Mouse (Mus musculus): ENCODE data around the gene Dnah1.

- TF ChIP-seq POLR2A (IDR thresholded peaks at IDR 0.05; ENCODE audit: insufficient read length, low read depth): no peak
- no peak for TF ChIP-seq E2F4 (IDR thresholded peaks at IDR 0.05; ENCODE audit: insufficient read depth)
- TF ChIP-seq CEBPB (IDR thresholded peaks at IDR 0.05; ENCODE audit: insufficient read depth, poor library complexity, severe bottlenecking): no peak
- TF ChIP-seq TCF3 (IDR thresholded peaks at IDR 0.05; ENCODE audit: insufficient read length, low read depth): no peak
- no peak for TF ChIP-seq POLR2AphosphoS2 (IDR thresholded peaks at IDR 0.05; ENCODE audit: insufficient read length, low read depth)
- TF ChIP-seq MAX (IDR thresholded peaks at IDR 0.05; ENCODE audit: low read depth): no peak
- no peak for TF ChIP-seq USF1 (IDR thresholded peaks at IDR 0.05; ENCODE audit: low read depth)
- TF ChIP-seq SRF (IDR thresholded peaks at IDR 0.05; ENCODE audit: control insufficient read depth, insufficient read length, low read depth): no peak
- no peak for TF ChIP-seq MYOG (IDR thresholded peaks at IDR 0.05; ENCODE audit: control insufficient read depth in 1 of 3, insufficient read depth in 1 of 3, insufficient read length in 2 of 3, low read depth in 2 of 3)
- TF ChIP-seq TCF12 (IDR thresholded peaks at IDR 0.05; ENCODE audit: insufficient read depth, poor library complexity, severe bottlenecking): no peak
- no peak for TF ChIP-seq MYOD1 (IDR thresholded peaks at IDR 0.05; ENCODE audit: control insufficient read depth in 1 of 3, insufficient read length in 2 of 3, low read depth in 2 of 3)
Observed at GRCm38 (mm10) chr14:31267649-31268048, 56.0 kb downstream of the Dnah1 start.
